Mouse (Mus musculus): ENCODE measurements around the gene Zmiz1.

Gene Zmiz1

GRCm38 (mm10) chr14:25594611-25595010 is 135.6 kb downstream of the Zmiz1 start:
- no peak for DNase-seq (ENCODE audit: low spot score)

GRCm38 (mm10) chr14:25598960-25599359 is 140.0 kb downstream of the Zmiz1 start:
- DNase-seq (ENCODE audit: low spot score): no peak

GRCm38 (mm10) chr14:25599934-25600333 is 140.9 kb downstream of the Zmiz1 start:
- DNase-seq (ENCODE audit: low spot score): no peak

GRCm38 (mm10) chr14:25600358-25600757 is 141.4 kb downstream of the Zmiz1 start:
- no peak for DNase-seq (ENCODE audit: low spot score)

- DNase-seq (ENCODE audit: low spot score): no peak
Observed at GRCm38 (mm10) chr14:25600951-25601350, 142.0 kb downstream of the Zmiz1 start.

- DNase-seq (ENCODE audit: low spot score): no peak
Observed at GRCm38 (mm10) chr14:25602018-25602417, 143.0 kb downstream of the Zmiz1 start.

- DNase-seq (ENCODE audit: low spot score): no peak
Observed at GRCm38 (mm10) chr14:25604395-25605142, 145.6 kb downstream of the Zmiz1 start.

- no peak for DNase-seq (ENCODE audit: low spot score)
Observed at GRCm38 (mm10) chr14:25606372-25607140, 147.6 kb downstream of the Zmiz1 start.

- DNase-seq (ENCODE audit: low spot score): no peak
Observed at GRCm38 (mm10) chr14:25607141-25607967, 148.4 kb downstream of the Zmiz1 start.

- DNase-seq (ENCODE audit: low spot score): no peak
Observed at GRCm38 (mm10) chr14:25607968-25608491, 149.0 kb downstream of the Zmiz1 start.

- DNase-seq (ENCODE audit: low spot score): no peak
Observed at GRCm38 (mm10) chr14:25608618-25609017, 149.6 kb downstream of the Zmiz1 start.

- DNase-seq (ENCODE audit: low spot score): no peak
Observed at GRCm38 (mm10) chr14:25609355-25609754, 150.4 kb downstream of the Zmiz1 start.

GRCm38 (mm10) chr14:25610396-25611158 is 151.6 kb downstream of the Zmiz1 start:
- DNase-seq (ENCODE audit: low spot score): no peak

- DNase-seq (ENCODE audit: low spot score): no peak
Observed at GRCm38 (mm10) chr14:25611159-25611697, 152.2 kb downstream of the Zmiz1 start.

- DNase-seq (ENCODE audit: low spot score): no peak
Observed at GRCm38 (mm10) chr14:25611815-25612698, 153.1 kb downstream of the Zmiz1 start.

- DNase-seq (ENCODE audit: low spot score): no peak
Observed at GRCm38 (mm10) chr14:25613942-25614575, 155.1 kb downstream of the Zmiz1 start.

- no peak for DNase-seq (ENCODE audit: low spot score)
Observed at GRCm38 (mm10) chr14:25614684-25615083, 155.7 kb downstream of the Zmiz1 start.

GRCm38 (mm10) chr14:25615602-25616001 is 156.6 kb downstream of the Zmiz1 start:
- DNase-seq (ENCODE audit: low spot score): no peak

GRCm38 (mm10) chr14:25616009-25616723 is 157.2 kb downstream of the Zmiz1 start:
- no peak for DNase-seq (ENCODE audit: low spot score)
